Mouse (Mus musculus): ENCODE data around the gene Map2k3.
A peak's percentile ranks its signal among the peaks of the same experiment; 100 is the strongest.
"Not testable (repeated sequence)": the region's sequence is repeated elsewhere in the genome, so short reads cannot be mapped to it uniquely, and the experiment has no call there.

Gene Map2k3

DNA sequence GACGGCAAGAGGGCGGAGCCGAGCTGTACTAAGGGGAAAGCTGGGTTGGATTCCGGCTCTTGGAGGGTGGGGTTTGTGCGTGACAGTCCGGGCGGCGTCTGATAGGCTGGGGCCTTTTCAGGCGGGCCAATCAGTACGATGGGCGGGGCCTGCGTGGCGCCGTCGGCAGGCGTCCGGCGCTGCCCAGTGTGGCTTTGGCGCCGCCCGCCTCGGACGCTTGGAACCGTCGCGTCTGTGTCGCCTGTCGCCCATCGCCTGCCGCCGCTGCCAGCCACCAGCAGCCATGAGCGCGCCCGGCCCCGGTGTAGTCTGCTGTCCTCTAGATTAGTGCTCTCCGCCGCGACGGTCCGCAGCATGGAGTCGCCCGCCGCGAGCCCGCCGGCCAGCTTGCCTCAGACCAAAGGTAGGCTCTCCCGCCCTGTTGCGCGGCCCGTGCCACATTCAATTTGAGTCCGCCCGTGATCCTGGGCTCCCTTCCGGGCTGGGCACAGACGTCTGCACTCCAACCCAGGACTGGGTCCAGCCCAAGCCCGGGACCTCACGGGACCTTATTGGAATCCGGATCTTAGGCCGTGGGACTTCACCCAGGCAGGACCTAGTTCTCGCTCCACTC is at the start of gene Map2k3:
Gene Map2k3, plus strand, starts transcription at position 165 of the 613 bp plus-strand sequence.
- peak; percentile 90 for DNase-seq (ENCODE audit: low spot score in 2 of 2)

- no peak for DNase-seq (ENCODE audit: low spot score in 2 of 2)
Observed at GRCm38 (mm10) chr11:60882386-60882785, 49.4 kb upstream of the Map2k3 start.

- DNase-seq (ENCODE audit: low spot score in 2 of 2), result not testable (repeated sequence)
Observed at GRCm38 (mm10) chr11:60886986-60887385, 44.8 kb upstream of the Map2k3 start.

DNA sequence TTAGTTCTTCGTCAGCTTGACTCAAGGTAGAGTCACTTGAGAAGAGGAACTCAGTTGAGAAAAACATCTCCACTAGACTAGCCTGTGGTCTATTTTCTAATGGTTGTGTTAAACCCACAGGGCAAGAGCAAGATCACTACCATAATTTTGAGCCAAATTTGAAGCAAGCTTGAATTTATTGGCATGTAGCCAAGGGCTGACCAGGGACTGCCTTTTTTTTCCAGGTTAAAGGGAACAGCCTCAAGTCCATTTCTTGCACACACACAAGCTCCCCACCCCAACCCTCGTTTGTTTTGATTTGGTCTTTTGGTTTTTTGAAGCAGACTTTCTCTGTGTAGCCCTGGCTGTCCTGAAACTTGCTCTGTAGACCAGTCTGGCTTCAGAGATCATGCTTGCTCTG is 42.0 kb upstream of the Map2k3 start:
- DNase-seq (ENCODE audit: low spot score in 2 of 2), result no peak

GRCm38 (mm10) chr11:60890286-60890685 is 41.5 kb upstream of the Map2k3 start:
- no peak for DNase-seq (ENCODE audit: low spot score in 2 of 2)

DNA sequence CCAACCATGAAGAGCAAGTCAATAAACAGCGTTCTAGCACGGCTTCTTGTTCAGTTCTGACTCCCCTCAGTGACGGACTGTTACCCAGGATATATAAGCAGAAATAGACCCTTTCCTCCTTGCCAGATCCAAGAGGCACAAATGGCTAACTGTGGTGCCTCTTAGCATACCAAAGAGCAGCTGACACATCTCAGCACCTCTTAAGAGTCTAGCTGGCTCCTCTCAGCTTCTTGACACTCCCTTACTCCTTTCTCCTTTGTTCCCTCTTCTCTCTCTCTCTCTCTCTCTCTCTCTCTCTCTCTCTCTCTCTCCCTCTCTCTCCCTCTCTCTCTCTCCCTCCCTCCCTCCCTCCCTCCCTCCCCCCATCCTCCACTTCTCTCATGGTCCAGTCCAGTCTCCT is 41.1 kb upstream of the Map2k3 start:
- DNase-seq (ENCODE audit: low spot score in 2 of 2), result no peak

GRCm38 (mm10) chr11:60895915-60896314 is 35.9 kb upstream of the Map2k3 start:
- no peak for DNase-seq (ENCODE audit: low spot score in 2 of 2)

DNA sequence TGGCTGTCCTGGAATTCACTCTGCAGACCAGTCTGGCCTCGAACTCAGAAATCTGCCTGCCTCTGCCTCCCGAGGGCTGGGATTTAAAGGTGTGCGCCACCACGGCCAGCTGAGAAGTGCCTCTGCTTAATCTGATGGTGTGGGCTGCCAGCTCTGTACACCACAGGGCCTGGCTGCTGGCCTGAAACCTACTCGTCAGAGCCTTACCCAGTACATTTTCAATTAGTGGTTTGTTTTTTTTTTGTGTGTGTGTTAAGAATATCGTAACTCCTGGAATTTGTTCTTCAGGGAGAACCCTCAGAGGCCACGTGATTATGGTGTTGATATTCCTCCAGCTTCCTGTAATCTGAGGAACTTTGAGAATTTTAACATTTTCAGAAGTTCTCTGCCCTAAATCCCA is 29.8 kb upstream of the Map2k3 start:
- no peak for DNase-seq (ENCODE audit: low spot score in 2 of 2)

DNA sequence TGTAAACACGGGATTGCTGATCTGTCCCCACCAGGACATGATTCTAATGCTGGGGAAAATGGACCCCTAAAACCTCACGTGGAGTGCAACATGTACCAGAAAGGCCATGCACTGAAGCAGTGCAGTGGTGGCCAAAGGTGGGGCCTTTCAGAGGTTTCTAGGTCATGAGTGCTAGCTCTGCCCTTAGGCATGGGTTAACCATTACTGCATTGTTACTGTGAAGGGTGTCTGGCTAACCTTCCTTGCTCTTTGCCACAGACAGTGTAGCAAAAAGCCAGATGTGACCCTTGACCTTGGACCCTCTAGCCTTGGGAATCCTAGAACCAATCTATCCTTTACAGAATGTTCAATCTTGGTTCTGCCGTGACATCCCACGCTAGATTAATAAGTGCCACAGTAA is 29.3 kb upstream of the Map2k3 start:
- no peak for DNase-seq (ENCODE audit: low spot score in 2 of 2)

DNA sequence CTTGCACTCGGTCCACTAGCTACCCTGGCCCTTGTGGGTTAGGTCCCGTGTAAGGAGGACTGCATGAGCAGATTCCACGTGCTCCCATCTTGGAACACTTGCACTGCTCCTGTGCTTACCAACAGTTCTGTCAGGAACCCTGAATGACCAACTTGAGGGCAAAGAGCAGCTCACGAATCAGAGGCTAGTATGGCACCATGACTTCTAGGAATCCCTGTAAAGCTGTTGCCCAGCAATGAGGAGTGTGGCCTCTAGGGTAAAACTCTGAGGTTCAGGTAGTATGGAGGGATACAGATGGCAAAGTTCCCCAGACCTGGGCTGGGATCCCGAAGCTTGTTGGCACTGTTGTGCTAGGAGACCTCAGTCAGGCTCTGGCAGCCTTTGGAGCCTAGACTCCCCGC is 28.2 kb upstream of the Map2k3 start:
- no peak for DNase-seq (ENCODE audit: low spot score in 2 of 2)

DNA sequence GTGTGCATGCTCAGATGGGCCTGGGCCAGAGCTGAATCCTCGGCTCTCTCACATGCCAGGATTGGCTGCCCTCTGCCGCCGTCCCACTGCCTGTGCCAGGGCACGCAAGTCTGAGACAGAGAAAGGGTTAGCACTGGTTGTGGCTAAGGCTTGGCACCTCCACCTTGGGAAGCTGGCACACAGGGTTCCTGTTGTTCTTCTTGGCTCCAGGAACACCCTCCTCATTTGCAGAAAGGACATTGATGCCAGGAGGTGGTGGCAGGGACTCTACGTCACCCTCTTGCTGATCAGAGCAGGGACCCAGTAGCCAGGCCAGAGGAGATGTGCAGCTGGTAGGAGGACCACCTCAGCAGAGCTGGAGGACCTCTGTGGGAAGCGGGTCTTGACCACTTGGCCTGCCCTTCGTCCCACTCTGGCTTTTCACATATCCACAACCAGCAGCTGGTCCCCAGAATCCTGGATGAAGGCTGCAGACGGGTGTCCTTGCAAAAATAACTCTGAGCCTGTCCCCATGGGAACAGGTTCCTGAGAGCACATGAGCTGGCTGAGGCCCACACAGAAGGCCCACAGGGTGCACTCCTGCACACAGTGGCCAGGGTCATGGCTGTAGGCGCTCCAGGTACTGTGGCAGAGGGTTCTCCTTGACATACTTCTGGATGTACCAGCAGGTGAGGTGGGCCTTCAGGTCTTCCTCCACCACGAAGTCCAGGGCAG is 26.3 kb upstream of the Map2k3 start:
- DNase-seq (ENCODE audit: low spot score in 2 of 2), result no peak

- DNase-seq (ENCODE audit: low spot score in 2 of 2), result no peak
Observed at GRCm38 (mm10) chr11:60906449-60906848, 25.4 kb upstream of the Map2k3 start.

DNA sequence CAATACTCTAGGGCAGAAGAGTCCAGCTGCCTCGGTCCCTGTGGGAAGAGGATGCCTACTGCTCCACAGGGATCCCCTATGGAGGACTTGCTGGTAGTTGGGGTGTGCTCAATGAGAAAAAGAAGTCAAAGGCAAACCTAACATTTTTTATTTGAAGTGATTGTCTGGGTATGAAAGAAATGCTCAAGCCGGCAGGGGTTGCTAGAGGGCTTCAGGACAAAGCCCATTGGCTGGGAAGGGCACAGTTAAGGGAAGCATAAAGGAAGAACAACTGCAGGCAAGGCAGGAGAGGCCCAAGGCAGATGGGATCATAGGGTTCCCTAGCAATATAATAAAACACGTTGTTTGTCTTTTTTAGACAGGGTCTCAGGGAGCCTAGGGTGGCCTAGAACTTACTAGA is 23.8 kb upstream of the Map2k3 start:
- DNase-seq (ENCODE audit: low spot score in 2 of 2), result no peak

GRCm38 (mm10) chr11:60909626-60910025 is 22.2 kb upstream of the Map2k3 start:
- no peak for DNase-seq (ENCODE audit: low spot score in 2 of 2)

- DNase-seq (ENCODE audit: low spot score in 2 of 2), result no peak
Observed at GRCm38 (mm10) chr11:60912525-60912973, 19.3 kb upstream of the Map2k3 start.

DNA sequence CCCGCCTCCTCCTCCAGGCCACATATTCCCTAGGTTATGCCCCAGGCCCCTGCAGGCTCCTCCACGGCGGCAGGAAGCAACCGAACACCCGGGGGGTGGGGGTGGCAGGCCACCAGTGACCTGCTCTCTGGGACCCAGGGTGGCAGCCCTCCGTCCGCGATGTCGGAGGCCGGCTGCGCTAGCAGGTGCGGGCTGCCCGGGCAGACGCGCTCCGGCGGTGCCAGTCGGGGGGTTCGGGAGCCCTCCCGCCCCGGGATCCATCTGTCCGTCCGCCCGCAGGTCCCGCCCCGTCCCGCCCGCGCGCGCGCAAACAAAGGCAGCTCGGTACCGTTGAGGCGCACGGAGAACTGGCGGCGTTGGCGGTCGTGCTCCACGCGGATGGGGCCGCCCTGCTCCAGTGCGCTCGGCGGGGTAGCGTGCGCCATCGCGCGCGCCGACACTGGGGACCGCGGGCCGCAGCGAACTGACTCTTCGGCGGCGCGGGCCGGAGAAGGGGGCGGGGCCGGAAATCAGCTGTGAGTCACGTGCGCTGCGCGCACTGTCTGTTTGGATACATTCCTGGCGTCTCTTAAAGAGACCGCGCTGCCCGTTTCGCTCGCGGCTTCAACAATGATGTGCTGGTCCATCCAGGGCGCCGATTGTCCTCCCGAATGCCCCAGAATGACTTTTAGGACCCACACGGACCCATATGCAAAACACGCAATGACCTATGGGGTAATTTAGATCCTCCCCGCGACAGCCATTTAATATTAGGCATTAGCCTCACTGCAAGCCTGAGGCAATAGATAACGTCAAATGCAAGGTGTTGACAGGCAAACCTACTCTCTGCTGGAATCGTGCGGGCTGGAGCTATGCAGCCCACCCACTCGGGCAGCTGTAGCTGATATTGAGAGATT is 18.3 kb upstream of the Map2k3 start:
- DNase-seq (ENCODE audit: low spot score in 2 of 2), result peak; percentile 80 to 85

DNA sequence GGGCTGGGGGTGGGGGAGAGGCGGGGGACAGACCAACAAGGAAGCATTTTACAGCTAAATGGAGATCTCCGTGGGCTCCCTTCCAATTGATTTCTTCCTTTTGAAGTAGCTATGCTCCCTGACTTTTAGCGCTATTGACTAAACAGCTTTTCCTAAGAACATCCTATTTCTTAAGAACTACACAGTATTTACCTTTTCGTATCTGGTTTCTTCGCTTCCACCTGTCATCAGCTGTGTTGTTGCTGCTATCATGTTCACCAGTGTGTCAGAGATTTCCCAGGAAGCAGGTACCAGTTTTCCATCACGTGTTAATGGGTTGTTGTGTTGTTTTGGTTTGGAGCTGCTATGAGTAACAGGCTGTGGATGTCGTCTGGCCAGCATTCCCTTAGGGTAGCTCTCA is 17.3 kb upstream of the Map2k3 start, which contains the start of gene Natd1:
Gene Natd1, minus strand, starts transcription at position 260 of the 400 bp plus-strand sequence.
- no peak for DNase-seq (ENCODE audit: low spot score in 2 of 2)

GRCm38 (mm10) chr11:60915201-60915600 is 16.6 kb upstream of the Map2k3 start:
- DNase-seq (ENCODE audit: low spot score in 2 of 2), result no peak

DNA sequence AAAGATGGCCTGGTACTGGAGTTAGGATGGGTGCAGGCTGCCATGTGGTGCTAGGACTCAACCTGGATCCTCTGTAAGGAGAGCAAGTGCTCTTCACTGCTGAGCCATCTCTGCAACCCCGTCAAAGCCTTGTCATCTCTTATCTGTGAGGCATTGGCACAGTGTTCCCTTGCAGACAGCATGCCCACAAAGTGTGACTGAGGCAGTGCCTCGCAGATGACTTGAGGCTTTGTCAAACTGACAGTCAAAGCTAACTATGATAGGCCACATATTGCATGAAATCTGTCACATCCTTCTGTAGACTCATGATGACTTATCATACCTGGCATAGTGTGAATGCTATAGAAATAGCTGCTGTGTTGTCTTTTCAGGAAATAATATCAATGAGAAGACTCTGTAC is 11.8 kb upstream of the Map2k3 start:
- DNase-seq (ENCODE audit: low spot score in 2 of 2), result no peak

DNA sequence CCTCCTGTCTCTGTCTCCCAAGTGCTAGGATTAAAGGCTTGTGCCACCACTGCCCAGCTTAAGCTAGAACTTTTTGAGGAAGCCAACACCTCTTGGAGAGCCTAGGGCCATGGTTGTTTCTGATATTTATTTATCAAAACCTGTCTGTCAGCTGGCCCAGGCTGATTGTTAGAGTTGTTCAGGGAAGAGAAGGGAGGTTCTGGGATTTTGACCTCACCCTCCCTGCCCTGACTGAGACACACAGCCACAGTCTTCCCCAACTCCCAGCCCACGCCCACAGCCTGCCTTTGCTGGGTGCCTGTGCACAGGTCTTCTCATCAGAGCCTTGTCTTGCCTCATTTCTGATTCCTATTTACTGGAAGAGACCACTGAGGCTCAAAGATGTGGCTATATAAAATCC is 9.6 kb upstream of the Map2k3 start:
- DNase-seq (ENCODE audit: low spot score in 2 of 2), result no peak

GRCm38 (mm10) chr11:60922964-60923363 is 8.9 kb upstream of the Map2k3 start:
- DNase-seq (ENCODE audit: low spot score in 2 of 2), result no peak

- DNase-seq (ENCODE audit: low spot score in 2 of 2), result no peak
Observed at GRCm38 (mm10) chr11:60924498-60924897, 7.3 kb upstream of the Map2k3 start.

Measured in thymus, postnatal 10 days (tissue).